Mouse (Mus musculus): ENCODE results near the gene B3gnt8.

GRCm38 (mm10) chr7:25669158-25669557, 42.7 kb downstream of the B3gnt8 start:
- TF ChIP-seq GATA1 (IDR thresholded peaks at IDR 0.05; ENCODE audit: borderline replicate concordance, low read length), result no peak
- TF ChIP-seq FLI1 (IDR thresholded peaks at IDR 0.05; ENCODE audit: low read length), result no peak
